Mouse (Mus musculus) heart, postnatal 14 days (tissue): ENCODE measurements around the gene Map3k13. TPM values are rescaled to one million over a fixed set of nuclear protein-coding genes. Genes with fewer than 3 reads are reported as not detected.

Experiments
- DNase-seq, 2 experiments: peaks; one replicate each; pipeline ENCODE4 v3.0.0; 2021 to 2022
- intact Hi-C: fragments of 180-260 bp; cut with DNase I; formaldehyde crosslinking; loops from one replicate; pipeline ENCODE4 v1.15.1; 2025
- total RNA-seq, 2 experiments: library from RNA; stranded (reverse); gene quantifications; 2 replicates each; pipeline ENCODE4 v1.2.3; 2021

The Map3k13 gene
- total RNA-seq, 2 experiments from 2014 or later = 0.98 to 1.0 TPM

DNA sequence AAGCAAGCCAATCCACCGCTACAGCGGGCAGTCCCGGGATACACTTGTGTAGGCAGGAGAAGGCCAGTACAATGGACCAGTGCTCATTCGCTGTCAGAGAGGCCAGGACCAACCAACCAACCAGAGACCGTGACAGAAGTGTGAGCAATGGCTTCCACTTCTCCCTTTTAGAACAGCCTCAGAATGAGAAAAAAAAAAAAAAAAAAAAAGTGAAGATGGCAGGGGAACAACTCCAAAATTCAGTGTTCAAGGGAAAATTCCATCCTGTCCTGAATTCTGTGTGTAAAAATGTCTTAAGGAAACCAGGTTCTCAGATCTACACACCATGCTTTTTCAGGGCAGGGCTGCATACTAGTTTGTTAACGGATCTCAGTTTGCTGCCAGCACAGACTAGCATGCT lies 43.5 kb downstream of the Map3k13 start:
- intact Hi-C loops = loop anchor here (2.0 to 10.0 kb wide), 3 partner anchors 180 to 457 kb away; no protein-coding TSS in a partner anchor
- DNase-seq = no peak

GRCm38 (mm10) chr16:21845800-21846671 lies 51.9 kb downstream of the Map3k13 start:
- intact Hi-C loops = no loop called here
- DNase-seq = peak; percentile 26 to 40

DNA sequence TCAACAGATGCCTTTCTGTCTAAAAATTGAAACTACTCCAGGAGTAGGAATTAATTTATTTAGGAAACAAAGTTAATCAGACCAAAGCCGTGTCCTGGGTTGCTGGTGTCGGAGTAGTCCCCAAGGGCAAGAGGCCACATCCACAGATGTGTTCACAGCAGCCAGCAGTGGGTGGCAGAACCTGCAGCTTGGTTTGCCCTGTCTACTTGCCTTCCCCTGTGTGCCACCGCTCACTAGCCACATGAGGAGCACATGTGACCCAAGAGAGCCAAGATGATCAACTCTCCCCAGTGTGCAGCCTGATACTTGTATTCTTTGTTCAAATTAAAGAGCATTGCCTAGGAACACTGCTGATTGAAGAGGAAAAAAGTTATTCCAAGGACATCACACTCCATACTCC lies 54.3 kb downstream of the Map3k13 start:
- no peak for DNase-seq
- intact Hi-C loops = no loop called here

DNA sequence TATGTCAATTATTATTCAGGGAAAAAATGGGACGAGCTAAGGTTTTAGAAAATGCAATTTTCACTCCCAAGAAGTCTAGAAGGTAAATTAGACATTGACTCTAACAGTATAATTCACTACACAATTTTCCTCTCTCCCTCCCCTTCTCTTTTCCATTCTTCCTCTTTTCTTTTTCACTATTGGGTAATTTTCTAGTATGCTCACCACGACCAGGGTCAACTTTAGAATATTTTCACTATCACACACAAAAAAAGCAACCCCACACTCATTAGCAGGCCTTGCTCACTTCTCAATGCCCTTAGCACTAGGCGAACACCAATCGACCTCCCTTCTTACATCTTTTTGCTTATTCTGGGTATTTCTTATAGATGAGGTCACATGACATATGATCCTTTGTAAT lies 54.7 kb downstream of the Map3k13 start:
- DNase-seq = no peak
- intact Hi-C loops = no loop called here

- no peak for DNase-seq
- intact Hi-C loops = no loop called here
Measured at GRCm38 (mm10) chr16:21852374-21852773, 58.2 kb downstream of the Map3k13 start.

DNA sequence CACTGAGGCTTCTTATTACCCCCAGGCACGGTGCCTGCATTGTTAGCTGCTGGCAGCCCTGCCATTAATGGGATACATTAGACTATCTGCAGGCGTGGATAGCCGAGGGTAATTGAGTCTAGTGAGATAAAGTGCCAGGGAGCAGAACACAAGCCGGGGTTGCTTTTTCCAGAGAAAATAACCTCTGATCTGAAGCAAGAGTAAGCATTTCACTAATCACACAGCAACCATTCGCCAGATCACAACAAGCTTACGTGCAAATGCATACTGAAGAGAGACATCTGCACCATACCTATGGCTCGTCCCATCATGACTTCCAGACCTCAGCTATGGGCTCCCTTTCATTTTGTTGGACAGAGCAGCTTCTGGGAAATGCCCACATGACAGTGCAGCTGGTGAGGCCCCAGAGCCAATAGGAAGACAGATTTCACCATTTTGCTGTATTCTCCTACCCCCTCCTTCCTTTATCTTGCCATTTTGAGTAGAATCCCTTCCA lies 59.3 kb downstream of the Map3k13 start:
- DNase-seq = no peak
- intact Hi-C loops = no loop called here

DNA sequence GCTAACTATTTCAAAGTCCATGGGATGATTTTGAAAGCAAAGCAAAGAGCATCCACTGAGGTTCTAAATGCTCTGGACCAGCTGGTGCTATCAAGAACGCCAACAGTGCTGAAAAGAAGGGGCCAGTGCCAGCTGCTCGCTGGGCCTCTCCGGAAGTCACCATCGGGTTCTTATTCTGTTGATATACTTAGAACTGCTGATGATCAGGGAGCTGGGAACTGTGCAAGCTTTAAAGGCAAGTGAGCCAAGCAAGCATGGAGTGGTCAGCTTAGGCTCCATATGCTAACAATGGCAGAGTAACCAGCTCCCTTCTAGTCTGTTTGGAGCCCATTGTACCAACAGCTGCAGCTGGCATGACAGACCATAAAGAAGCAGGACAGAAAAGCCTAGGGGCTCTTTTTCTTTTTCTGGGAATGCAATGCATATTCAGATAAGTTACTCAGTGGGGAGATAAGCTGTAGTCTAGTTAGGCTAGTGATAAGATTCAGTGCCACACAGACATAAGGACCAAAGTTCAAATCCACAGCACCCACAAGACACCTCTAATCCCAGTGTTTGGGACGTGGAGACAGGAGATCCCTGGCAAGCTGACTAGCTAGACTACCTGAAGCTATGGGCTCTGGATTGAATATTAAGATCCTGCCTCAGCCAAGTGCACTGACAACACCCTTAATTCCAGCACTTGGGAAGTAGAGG lies 60.6 kb downstream of the Map3k13 start:
- intact Hi-C loops = no loop called here
- DNase-seq = no peak

- DNase-seq = no peak
- intact Hi-C loops = no loop called here
Measured at GRCm38 (mm10) chr16:21856134-21856533, 62.0 kb downstream of the Map3k13 start.

DNA sequence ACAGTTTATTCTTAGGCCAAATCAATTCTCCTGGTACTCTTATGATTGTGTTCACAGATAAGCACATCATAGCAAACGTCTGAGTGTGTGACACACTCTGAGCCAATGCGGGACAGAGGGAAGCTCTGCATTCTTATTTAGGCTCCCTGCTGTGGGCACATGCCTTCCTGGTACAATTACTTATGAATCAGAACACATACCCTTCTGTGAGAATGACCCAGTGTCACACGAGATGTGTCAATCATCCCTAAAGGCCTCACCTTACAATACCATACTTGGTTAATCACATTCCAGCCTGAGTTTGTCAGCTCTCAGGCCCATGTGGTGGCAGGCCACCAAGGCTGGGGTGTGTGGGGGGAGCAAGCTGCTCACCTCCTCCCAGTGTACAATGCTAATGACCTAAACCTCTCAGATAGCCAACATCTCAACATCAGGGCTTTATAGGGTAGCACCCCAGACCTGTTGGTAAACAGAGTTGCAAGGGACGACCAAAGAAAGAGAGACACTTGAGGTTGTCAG lies 63.0 kb downstream of the Map3k13 start:
- intact Hi-C loops = no loop called here
- DNase-seq = no peak

GRCm38 (mm10) chr16:21858163-21858562 lies 64.0 kb downstream of the Map3k13 start:
- intact Hi-C loops = no loop called here
- DNase-seq = no peak

GRCm38 (mm10) chr16:21858882-21859281 lies 64.7 kb downstream of the Map3k13 start:
- no peak for DNase-seq
- intact Hi-C loops = no loop called here

- DNase-seq = no peak
- intact Hi-C loops = no loop called here
Measured at GRCm38 (mm10) chr16:21862448-21862847, 68.3 kb downstream of the Map3k13 start.

- intact Hi-C loops = no loop called here
- no peak for DNase-seq
Measured at GRCm38 (mm10) chr16:21865250-21865982, 71.3 kb downstream of the Map3k13 start.

DNA sequence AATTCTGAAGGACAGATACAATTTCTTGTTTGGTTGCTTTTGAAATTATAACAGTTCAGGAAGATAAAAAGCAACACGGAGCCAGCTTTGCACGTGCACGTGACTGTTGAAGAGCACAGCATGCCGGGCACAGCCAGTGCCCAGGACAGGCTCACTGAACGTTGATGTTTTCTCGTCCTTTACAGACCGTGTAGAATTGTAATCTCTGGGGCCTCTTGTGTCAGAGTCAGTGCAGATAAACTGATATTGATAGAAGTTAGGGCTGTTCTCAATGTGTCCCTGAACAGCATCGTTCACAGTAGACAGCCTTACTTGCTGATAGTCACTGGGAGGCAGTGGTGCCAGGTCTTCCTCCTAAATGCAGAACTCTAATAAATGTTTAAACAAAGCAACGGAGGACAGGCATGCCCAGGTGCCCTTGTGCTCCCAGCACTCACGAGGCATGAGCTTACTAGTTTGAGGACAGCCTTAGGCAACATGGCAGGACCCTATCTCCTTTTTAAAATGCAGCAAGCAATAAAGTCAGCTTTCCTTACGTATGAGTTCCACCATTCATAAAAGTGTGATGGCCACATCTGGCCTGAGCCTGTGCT lies 71.9 kb downstream of the Map3k13 start:
- intact Hi-C loops = no loop called here
- no peak for DNase-seq

GRCm38 (mm10) chr16:21867727-21868126 lies 73.6 kb downstream of the Map3k13 start:
- DNase-seq = no peak
- intact Hi-C loops = no loop called here

GRCm38 (mm10) chr16:21868651-21869050 lies 74.5 kb downstream of the Map3k13 start:
- DNase-seq = no peak
- intact Hi-C loops = no loop called here

DNA sequence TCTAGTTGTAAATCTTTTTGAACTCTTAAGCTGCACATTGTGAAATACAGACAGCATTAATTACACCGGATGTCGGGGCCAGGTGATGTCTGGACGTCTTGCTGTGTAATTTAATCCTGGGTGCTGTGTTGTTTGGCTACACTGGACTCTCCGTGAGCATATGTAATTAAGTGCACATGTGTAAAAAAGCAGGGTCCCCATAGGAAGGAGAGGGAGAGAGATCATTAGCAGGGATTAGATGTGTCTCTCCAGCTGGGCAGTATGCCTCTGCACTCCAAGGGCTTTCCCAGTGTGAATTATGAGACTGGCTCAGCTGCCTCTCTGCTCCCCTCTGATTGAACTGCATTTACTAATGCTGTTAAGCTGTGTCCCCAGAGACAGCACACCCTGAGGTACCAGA lies 75.7 kb downstream of the Map3k13 start:
- intact Hi-C loops = no loop called here
- no peak for DNase-seq

GRCm38 (mm10) chr16:21877735-21878134 lies 83.6 kb downstream of the Map3k13 start:
- intact Hi-C loops = no loop called here
- no peak for DNase-seq

DNA sequence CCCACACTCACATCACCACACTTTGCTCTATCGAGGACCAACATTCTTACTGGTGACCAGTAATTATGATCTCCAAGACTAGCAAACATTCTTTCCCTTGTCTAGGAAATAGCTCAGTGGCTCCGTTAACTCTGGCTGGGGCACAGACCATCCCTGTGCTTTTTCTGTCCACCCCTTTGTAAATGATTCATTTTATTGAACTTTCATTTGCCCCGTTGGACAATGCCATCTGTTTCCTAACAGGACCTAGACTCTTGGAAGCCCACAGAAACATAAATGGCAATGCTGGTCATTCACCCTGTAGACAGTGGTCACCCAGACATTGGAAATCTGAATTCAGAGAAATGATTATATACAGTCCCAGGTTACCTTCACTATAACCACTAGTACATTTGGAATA lies 84.7 kb downstream of the Map3k13 start:
- no peak for DNase-seq
- intact Hi-C loops = no loop called here

GRCm38 (mm10) chr16:21881181-21881580 lies 87.0 kb downstream of the Map3k13 start:
- intact Hi-C loops = no loop called here
- DNase-seq = no peak
